Mouse (Mus musculus) liver, postnatal 0 days (tissue): ENCODE measurements at regions not wholly inside any gene's neighbourhood (a gene's known extent, or its start where the extent isn't known, plus 50 kb on each side); places are given as distances from the start of the nearest gene placed in this dataset.

Source experiments
- ATAC-seq: fragments of 200-750 bp; cut with Nextera tagmentation; 2 replicates; pipeline ENCODE4 v1.8.0; 2017; ENCODE audit warnings: mild to moderate bottlenecking, moderate library complexity
- DNase-seq: peaks from one replicate; pipeline ENCODE4 v3.0.0-alpha.2; 2016
- H3K27ac ChIP-seq: fragments of 300-500 bp; sonication (generic); 2 replicates; pipeline ENCODE4 v1.5.1; 2014; ENCODE audit warnings: antibody characterized with exemption, moderate library complexity, mild to moderate bottlenecking, low read depth
- H3K27me3 ChIP-seq: fragments of 300-500 bp; sonication (generic); 2 replicates; pipeline ENCODE4 v1.6.1; 2014; ENCODE audit warnings: low read length, control low read depth, mixed read lengths; ENCODE audit not compliant: insufficient read depth
- H3K36me3 ChIP-seq: fragments of 300-500 bp; sonication (generic); replicated peaks from 2 replicates; pipeline ENCODE4 v1.6.1; 2014; ENCODE audit warnings: mild to moderate bottlenecking, control low read depth, low read length, moderate library complexity, mixed read lengths; ENCODE audit not compliant: insufficient read depth
- H3K4me1 ChIP-seq: fragments of 300-500 bp; sonication (generic); 2 replicates; pipeline ENCODE4 v1.6.1; 2014; ENCODE audit warnings: antibody characterized with exemption, mild to moderate bottlenecking, control low read depth; ENCODE audit not compliant: insufficient read depth
- H3K4me2 ChIP-seq: fragments of 300-500 bp; sonication (generic); 2 replicates; pipeline ENCODE4 v1.6.1; 2014; ENCODE audit warnings: low read depth, mild to moderate bottlenecking, low read length, moderate library complexity, mixed read lengths
- H3K4me3 ChIP-seq: fragments of 300-500 bp; sonication (generic); 2 replicates; pipeline ENCODE4 v1.5.1; 2014; ENCODE audit warnings: low read depth, low read length
- H3K9ac ChIP-seq: fragments of 300-500 bp; sonication (generic); replicated peaks from 2 replicates; pipeline ENCODE4 v1.6.1; 2014; ENCODE audit warnings: mild to moderate bottlenecking, moderate library complexity
- H3K9me3 ChIP-seq: fragments of 300-500 bp; sonication (generic); 2 replicates; pipeline ENCODE4 v1.6.1; 2016; ENCODE audit warnings: mild to moderate bottlenecking, control low read depth, low read length, mixed read lengths
- CTCF ChIP-seq: sonication (generic); IDR thresholded peaks from 2 replicates; pipeline ENCODE4 v1.5.1; 2016; ENCODE audit warnings: antibody characterized with exemption, low read depth
- EP300 ChIP-seq: IDR thresholded peaks from 2 replicates; pipeline ENCODE4 v1.6.1; 2016; ENCODE audit warnings: antibody characterized with exemption, low read depth, mild to moderate bottlenecking
- WGBS: fragments of 180-500 bp; shearing (Covaris S2); extraction: QIAGEN DNeasy Blood & Tissue Kit; methylation state at CpG from one replicate; pipeline ENCODE4 v1.1.7; 2014; ENCODE audit not compliant: insufficient replicate concordance; 5-methylcytosine and 5-hydroxymethylcytosine counted together

DNA sequence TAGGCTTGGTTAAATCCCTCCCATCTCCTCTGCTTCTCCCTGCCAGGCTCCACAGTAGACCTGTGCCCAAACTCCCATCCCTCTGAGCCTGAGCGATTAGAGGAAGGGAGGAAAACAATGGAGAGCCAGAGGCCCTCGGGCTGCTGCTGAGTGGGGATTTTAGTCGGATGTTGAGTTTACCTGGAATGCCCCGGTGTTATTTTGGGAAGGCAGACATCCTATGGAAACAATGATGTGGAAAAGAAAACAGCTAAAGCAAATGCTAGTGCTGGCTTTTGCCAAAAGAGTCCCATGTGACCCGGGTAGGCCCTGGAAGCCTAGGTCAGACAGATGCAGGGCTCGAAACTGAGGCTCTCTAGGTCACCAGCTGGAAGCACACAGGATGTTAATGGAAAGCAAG is 94.3 kb downstream of the Lbh start:
- WGBS: 50% methylated on average over 6 of the region's 6 CpGs
- H3K4me1 ChIP-seq: no peaks in the 10 kb centered on the region; the same call in 1 of the 2 replicates
- TF ChIP-seq EP300 (no peak), CTCF (no peak)
- no peak overlapping the region for H3K9ac ChIP-seq
- ATAC-seq: no peak
- no peaks in the 10 kb centered on the region for H3K36me3 ChIP-seq
- no peak for DNase-seq
- H3K4me3 ChIP-seq: no peak overlapping the region
- no peaks in the 10 kb centered on the region; the same call in 1 of the 2 replicates for H3K27me3 ChIP-seq
- H3K9me3 ChIP-seq: no peaks in the 10 kb centered on the region
- H3K27ac ChIP-seq: no peak overlapping the region
- no peak overlapping the region for H3K4me2 ChIP-seq

DNA sequence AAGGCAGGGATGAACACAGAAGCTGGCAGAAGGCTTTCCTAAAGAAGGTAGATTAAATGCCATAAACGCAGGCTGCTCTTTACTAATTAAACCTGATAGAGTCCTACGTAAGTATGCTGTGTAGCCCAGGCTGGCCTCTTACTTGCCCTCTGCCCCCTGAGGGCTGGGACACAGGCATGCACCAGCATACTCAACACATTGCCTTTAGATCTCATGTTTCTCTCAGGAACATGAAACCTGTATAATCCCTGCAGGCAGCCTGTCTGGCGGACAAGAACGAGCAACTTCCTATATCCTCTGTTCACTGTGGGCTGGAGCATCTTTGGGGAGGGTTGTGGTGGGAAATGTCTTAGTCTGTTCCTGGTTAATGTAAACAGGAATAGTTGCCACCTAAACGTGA is 94.8 kb upstream of the Lclat1 start:
- DNase-seq: no peak
- H3K9me3 ChIP-seq: no peaks in the 10 kb centered on the region
- no peaks in the 10 kb centered on the region for H3K36me3 ChIP-seq
- H3K27ac ChIP-seq: no peak overlapping the region
- no peaks in the 10 kb centered on the region; the same call in 1 of the 2 replicates for H3K27me3 ChIP-seq
- H3K4me3 ChIP-seq: no peak overlapping the region
- H3K9ac ChIP-seq: no peak overlapping the region
- no peak for ATAC-seq
- TF ChIP-seq CTCF (no peak), EP300 (no peak)
- no peaks in the 10 kb centered on the region; the same call in 1 of the 2 replicates for H3K4me1 ChIP-seq
- H3K4me2 ChIP-seq: no peak overlapping the region
- WGBS: 57% methylated on average over 5 of the region's 5 CpGs

DNA sequence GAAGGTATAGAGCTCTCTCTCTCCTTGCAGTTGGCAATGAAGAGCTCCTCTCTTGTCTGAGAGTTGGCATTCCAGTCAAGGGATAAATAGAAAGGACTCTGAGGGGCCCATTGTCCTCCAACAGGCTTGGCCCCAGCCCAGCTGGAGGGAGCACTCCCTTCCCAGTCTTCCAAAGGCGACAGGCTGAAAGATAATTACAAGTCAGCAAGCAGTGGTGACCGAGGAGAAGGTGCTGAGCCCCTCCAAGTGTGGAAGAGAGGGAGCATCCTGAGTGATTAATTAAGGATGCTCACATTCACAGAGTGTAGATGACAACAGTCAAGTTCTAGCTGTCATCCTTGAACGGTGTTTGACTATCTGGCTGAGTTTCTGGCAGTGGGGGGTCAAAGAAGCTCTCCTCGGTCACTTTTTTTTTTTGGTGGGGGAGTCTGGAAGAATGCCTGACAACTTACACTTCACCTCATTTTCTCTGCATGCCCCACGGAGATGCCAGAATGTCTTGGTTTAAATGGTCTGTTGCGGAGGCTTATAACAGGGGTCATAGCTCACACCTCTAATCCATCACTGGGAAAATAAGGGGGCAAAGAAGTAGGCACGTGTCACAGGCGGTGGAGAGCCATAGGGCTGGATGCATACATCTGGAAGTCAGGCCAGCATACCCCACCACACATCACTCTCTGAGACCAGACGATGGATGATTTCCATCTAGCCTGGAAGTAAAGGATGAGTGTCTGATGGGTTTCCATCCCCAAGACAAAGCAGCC is 93.5 kb upstream of the Lclat1 start:
- DNase-seq (no peak), ATAC-seq (no peak)
- H3K36me3 ChIP-seq: no peaks in the 10 kb centered on the region
- no peaks in the 10 kb centered on the region for H3K4me1 ChIP-seq
- H3K4me2 ChIP-seq: no peak overlapping the region
- 66% methylated on average over 9 of the region's 9 CpGs for WGBS
- H3K27me3 ChIP-seq: no peaks in the 10 kb centered on the region; the same call in 1 of the 2 replicates
- H3K9me3 ChIP-seq: no peaks in the 10 kb centered on the region
- H3K27ac ChIP-seq: no peak overlapping the region
- TF ChIP-seq EP300 (no peak), CTCF (no peak)
- H3K9ac ChIP-seq: no peak overlapping the region
- no peak overlapping the region for H3K4me3 ChIP-seq

DNA sequence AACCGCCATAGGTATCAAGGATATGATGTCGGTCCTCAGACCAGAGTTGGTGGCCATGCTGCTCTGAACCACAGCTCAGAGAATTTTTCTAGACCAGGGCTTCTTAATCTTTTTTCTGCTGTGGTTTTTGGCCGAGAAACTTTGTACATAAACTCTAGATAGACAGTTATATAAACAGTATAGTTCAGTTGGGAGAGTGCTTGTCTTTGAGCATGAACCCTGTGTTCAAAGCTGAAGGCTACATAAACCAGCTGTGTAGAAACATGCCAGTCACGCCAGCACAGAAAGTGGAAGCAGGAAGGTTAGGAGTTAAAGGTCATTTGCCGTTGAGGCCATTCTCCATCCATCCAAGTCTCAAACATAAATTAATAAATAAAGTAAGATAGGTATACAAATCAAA is 90.6 kb upstream of the Lclat1 start:
- no peaks in the 10 kb centered on the region for H3K27me3 ChIP-seq
- H3K36me3 ChIP-seq: no peaks in the 10 kb centered on the region
- 67% methylated on average over 5 of the region's 5 CpGs for WGBS
- H3K4me1 ChIP-seq: no peaks in the 10 kb centered on the region
- no peak overlapping the region for H3K4me3 ChIP-seq
- no peak overlapping the region for H3K9ac ChIP-seq
- H3K9me3 ChIP-seq: no peaks in the 10 kb centered on the region
- H3K27ac ChIP-seq: no peak overlapping the region
- no peak for TF ChIP-seq EP300
- no peak for TF ChIP-seq CTCF
- no peak overlapping the region for H3K4me2 ChIP-seq
- DNase-seq (no peak), ATAC-seq (no peak)

DNA sequence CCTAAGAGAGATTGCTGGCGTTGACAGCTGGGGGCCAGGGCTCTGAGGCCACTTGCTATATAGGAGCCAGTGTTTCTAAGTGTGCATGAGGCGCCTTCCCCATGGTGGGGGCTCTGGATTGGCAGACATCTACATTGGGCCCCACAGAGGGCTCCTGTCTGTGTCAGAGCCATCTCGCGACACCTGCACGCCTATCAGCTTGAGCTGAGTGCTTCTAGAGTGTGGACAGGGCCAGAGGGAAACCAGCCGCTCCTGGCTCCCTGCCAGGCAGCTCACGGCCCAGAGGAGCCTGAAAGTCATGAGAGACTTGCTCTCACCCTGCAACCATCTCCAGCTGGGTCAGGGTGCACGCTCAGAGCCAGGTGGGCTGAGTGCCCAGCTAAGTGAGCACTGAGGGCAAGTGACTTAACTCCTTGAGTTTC is 85.1 kb upstream of the Lclat1 start:
- no peaks in the 10 kb centered on the region for H3K9me3 ChIP-seq
- no peak for ATAC-seq
- DNase-seq: peak; percentile 29
- H3K4me1 ChIP-seq: no peaks in the 10 kb centered on the region
- H3K36me3 ChIP-seq: no peaks in the 10 kb centered on the region
- H3K4me2 ChIP-seq: no peak overlapping the region
- H3K9ac ChIP-seq: no peak overlapping the region
- WGBS: 55% methylated on average over 8 of the region's 8 CpGs
- no peak for TF ChIP-seq CTCF
- no peak for TF ChIP-seq EP300
- H3K4me3 ChIP-seq: no peak overlapping the region
- H3K27me3 ChIP-seq: no peaks in the 10 kb centered on the region
- no peak overlapping the region for H3K27ac ChIP-seq

DNA sequence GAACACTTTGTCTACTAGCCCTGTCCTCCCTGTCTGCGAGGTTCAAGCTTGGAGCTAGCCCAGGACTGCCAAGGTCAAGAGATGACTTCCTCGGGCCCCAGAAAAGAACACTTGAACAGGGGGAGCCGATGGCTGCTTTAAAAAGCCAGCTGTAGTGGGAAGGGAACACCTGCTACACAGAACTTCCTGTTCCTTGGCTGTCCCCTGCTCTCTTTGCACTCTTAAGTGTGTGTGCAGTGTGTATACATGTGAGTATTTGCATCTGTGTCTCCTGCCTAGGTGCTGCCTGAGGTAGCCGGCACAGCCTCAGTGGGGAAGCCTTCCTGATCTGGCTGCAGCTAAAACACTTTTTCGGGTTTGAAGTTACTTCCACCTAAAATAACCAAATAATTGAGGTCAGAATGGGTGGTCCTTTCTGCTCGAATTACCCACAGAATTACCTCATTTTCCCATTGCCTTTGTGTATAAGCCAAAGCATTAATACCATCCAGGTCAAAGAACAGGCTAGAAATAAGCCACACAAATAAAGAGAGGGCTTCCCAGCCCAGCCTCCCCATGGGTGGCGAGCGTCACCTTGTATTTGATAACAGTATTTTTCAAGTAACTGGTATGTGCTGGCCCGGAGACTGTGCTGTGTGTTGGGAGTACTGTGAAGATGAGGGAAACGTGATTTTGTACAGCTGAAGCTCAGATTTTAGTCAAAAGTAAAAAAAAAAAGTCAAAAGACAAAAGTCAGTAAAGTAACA is 84.2 kb upstream of the Lclat1 start:
- DNase-seq: no peak
- H3K9me3 ChIP-seq: no peaks in the 10 kb centered on the region
- no peaks in the 10 kb centered on the region for H3K36me3 ChIP-seq
- H3K4me1 ChIP-seq: no peaks in the 10 kb centered on the region
- no peak overlapping the region for H3K27ac ChIP-seq
- TF ChIP-seq CTCF: no peak
- TF ChIP-seq EP300: no peak
- no peak overlapping the region for H3K4me3 ChIP-seq
- no peak overlapping the region for H3K4me2 ChIP-seq
- no peak overlapping the region for H3K9ac ChIP-seq
- 48% methylated on average over 10 of the region's 10 CpGs for WGBS
- ATAC-seq: no peak
- no peaks in the 10 kb centered on the region for H3K27me3 ChIP-seq
